Mouse (Mus musculus): ENCODE measurements around the gene Tpst2. TPM values are rescaled to one million over a fixed set of nuclear protein-coding genes. Genes with fewer than 3 reads are reported as not detected.
"Not testable (repeated sequence)": the region's sequence is repeated elsewhere in the genome, so short reads cannot be mapped to it uniquely, and the experiment has no call there.

The Tpst2 gene
- total and polyA plus RNA-seq, 2 experiments, result 27.7 to 35.7 TPM

- Histone ChIP-seq H3K36me3 (ENCODE audit: control insufficient read depth, insufficient read depth, low read length) (peaks cover 9% of the 10 kb centered on the region), H3K79me2 (ENCODE audit: control insufficient read depth, insufficient read depth, low read length) (no peaks in the 10 kb centered on the region), H3K4me3 (ENCODE audit: insufficient read depth, low read depth, low read length) (no peak overlapping the region), H3K27me3 (ENCODE audit: control insufficient read depth, insufficient read depth, low read length) (no peaks in the 10 kb centered on the region), H3K9ac (ENCODE audit: low read depth, low read length) (no peak overlapping the region), H3K4me1 (ENCODE audit: control insufficient read depth, insufficient read depth, low read length) (no peaks in the 10 kb centered on the region), H3K27ac (replicated peaks; ENCODE audit: insufficient read depth, low read depth, low read length) (0 out of 2 replicates have a peak overlapping the region, but pooled peaks have one; percentile 19)
- 41% methylated on average over 5 of the region's 5 CpGs for WGBS
- DNase-seq (ENCODE audit: extremely low read depth, low read depth, low spot score), result no peak
- TF ChIP-seq CTCF (IDR thresholded peaks at IDR 0.05; ENCODE audit: low read depth, low read length) (no peak), POLR2A (IDR thresholded peaks at IDR 0.05; ENCODE audit: extremely low read depth, insufficient read depth, low read length) (no peak)
These were observed 40.8 kb downstream of the Tpst2 start for GRCm38 (mm10) chr5:112317328-112317727.

DNA sequence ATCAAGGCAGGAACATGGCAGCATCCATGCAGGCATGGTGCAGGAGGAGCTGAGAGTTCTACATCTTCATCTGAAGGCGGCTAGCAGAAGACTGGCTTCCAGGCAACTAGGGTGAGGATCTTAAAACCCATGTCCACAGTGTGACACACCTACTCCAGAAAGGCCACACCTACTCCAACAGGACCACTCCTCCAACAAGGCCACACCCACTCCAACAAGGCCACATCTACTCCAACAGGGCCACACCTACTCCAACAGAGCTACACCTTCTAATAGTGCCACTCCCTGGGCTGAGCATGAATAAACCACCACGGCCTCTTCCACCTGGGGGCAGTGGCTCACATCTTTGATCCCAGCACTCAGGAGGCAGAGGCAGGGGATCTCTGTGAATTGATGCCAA, 42.9 kb downstream of the Tpst2 start:
- not testable (repeated sequence) for H3K4me3 ChIP-seq (ENCODE audit: insufficient read depth, low read depth, low read length); H3K36me3 ChIP-seq (ENCODE audit: control insufficient read depth, insufficient read depth, low read length); H3K27me3 ChIP-seq (ENCODE audit: control insufficient read depth, insufficient read depth, low read length); H3K27ac ChIP-seq (replicated peaks; ENCODE audit: insufficient read depth, low read depth, low read length); H3K79me2 ChIP-seq (ENCODE audit: control insufficient read depth, insufficient read depth, low read length); DNase-seq (ENCODE audit: extremely low read depth, low read depth, low spot score); H3K4me1 ChIP-seq (ENCODE audit: control insufficient read depth, insufficient read depth, low read length); H3K9ac ChIP-seq (ENCODE audit: low read depth, low read length)
- 87% methylated on average over 2 of the region's 2 CpGs for WGBS

DNA sequence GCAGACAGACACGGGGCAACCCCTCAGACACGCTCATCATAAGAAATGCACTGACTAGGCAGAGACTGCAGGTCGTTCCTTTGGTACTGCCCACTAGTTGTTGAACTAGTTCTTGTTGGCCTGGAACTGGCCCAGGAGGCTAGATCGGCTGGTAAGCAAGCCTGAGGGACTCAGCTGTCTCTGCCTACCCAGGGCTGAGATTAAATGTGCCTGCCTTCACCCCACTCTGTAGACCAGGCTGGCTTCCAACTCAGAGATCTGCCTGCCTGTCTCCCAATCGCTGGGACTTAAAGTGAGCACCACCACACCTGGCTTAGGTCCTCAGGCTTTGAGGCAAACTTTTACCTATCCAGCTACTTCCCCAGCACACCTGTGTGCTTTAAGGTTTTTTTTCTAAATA, 43.9 kb downstream of the Tpst2 start:
- Histone ChIP-seq H3K4me3 (ENCODE audit: insufficient read depth, low read depth, low read length) (no peak overlapping the region), H3K4me1 (ENCODE audit: control insufficient read depth, insufficient read depth, low read length) (no peaks in the 10 kb centered on the region), H3K27ac (replicated peaks; ENCODE audit: insufficient read depth, low read depth, low read length) (no peak overlapping the region), H3K9ac (ENCODE audit: low read depth, low read length) (no peak overlapping the region), H3K27me3 (ENCODE audit: control insufficient read depth, insufficient read depth, low read length) (no peaks in the 10 kb centered on the region), H3K79me2 (ENCODE audit: control insufficient read depth, insufficient read depth, low read length) (no peaks in the 10 kb centered on the region), H3K36me3 (ENCODE audit: control insufficient read depth, insufficient read depth, low read length) (peaks cover under 1% of the 10 kb centered on the region; the same call in 1 of the 2 replicates)
- WGBS, result 77% methylated on average over 5 of the region's 5 CpGs
- DNase-seq (ENCODE audit: extremely low read depth, low read depth, low spot score), result no peak
- no peak for TF ChIP-seq POLR2A (IDR thresholded peaks at IDR 0.05; ENCODE audit: extremely low read depth, insufficient read depth, low read length)
- no peak for TF ChIP-seq CTCF (IDR thresholded peaks at IDR 0.05; ENCODE audit: low read depth, low read length)

GRCm38 (mm10) chr5:112320936-112321335, 44.4 kb downstream of the Tpst2 start:
- DNase-seq (ENCODE audit: extremely low read depth, low read depth, low spot score), result no peak
- 68% methylated on average over 6 of the region's 6 CpGs for WGBS
- no peaks in the 10 kb centered on the region for H3K79me2 ChIP-seq (ENCODE audit: control insufficient read depth, insufficient read depth, low read length)
- H3K36me3 ChIP-seq (ENCODE audit: control insufficient read depth, insufficient read depth, low read length), result no peaks in the 10 kb centered on the region
- TF ChIP-seq POLR2A (IDR thresholded peaks at IDR 0.05; ENCODE audit: extremely low read depth, insufficient read depth, low read length), result no peak
- no peak for TF ChIP-seq CTCF (IDR thresholded peaks at IDR 0.05; ENCODE audit: low read depth, low read length)
- H3K27me3 ChIP-seq (ENCODE audit: control insufficient read depth, insufficient read depth, low read length), result no peaks in the 10 kb centered on the region
- H3K9ac ChIP-seq (ENCODE audit: low read depth, low read length), result no peak overlapping the region
- H3K4me3 ChIP-seq (ENCODE audit: insufficient read depth, low read depth, low read length), result no peak overlapping the region
- peaks cover 2% of the 10 kb centered on the region; the same call in 1 of the 2 replicates for H3K4me1 ChIP-seq (ENCODE audit: control insufficient read depth, insufficient read depth, low read length)
- H3K27ac ChIP-seq (replicated peaks; ENCODE audit: insufficient read depth, low read depth, low read length), result no peak overlapping the region

GRCm38 (mm10) chr5:112321376-112321775, 44.9 kb downstream of the Tpst2 start:
- DNase-seq (ENCODE audit: extremely low read depth, low read depth, low spot score), result no peak
- peaks cover 2% of the 10 kb centered on the region; the same call in 1 of the 2 replicates for H3K4me1 ChIP-seq (ENCODE audit: control insufficient read depth, insufficient read depth, low read length)
- TF ChIP-seq CTCF (IDR thresholded peaks at IDR 0.05; ENCODE audit: low read depth, low read length), result no peak
- no peak for TF ChIP-seq POLR2A (IDR thresholded peaks at IDR 0.05; ENCODE audit: extremely low read depth, insufficient read depth, low read length)
- no peak overlapping the region for H3K27ac ChIP-seq (replicated peaks; ENCODE audit: insufficient read depth, low read depth, low read length)
- H3K36me3 ChIP-seq (ENCODE audit: control insufficient read depth, insufficient read depth, low read length), result no peaks in the 10 kb centered on the region
- no peak overlapping the region for H3K4me3 ChIP-seq (ENCODE audit: insufficient read depth, low read depth, low read length)
- WGBS, result 80% methylated on average over 4 of the region's 4 CpGs
- no peak overlapping the region for H3K9ac ChIP-seq (ENCODE audit: low read depth, low read length)
- H3K79me2 ChIP-seq (ENCODE audit: control insufficient read depth, insufficient read depth, low read length), result peaks cover 2% of the 10 kb centered on the region; the same call in 1 of the 2 replicates
- H3K27me3 ChIP-seq (ENCODE audit: control insufficient read depth, insufficient read depth, low read length), result no peaks in the 10 kb centered on the region

GRCm38 (mm10) chr5:112323246-112323645, 46.8 kb downstream of the Tpst2 start:
- no peaks in the 10 kb centered on the region for H3K27me3 ChIP-seq (ENCODE audit: control insufficient read depth, insufficient read depth, low read length)
- no peak overlapping the region for H3K4me3 ChIP-seq (ENCODE audit: insufficient read depth, low read depth, low read length)
- no peak overlapping the region for H3K27ac ChIP-seq (replicated peaks; ENCODE audit: insufficient read depth, low read depth, low read length)
- H3K79me2 ChIP-seq (ENCODE audit: control insufficient read depth, insufficient read depth, low read length), result peaks cover 9% of the 10 kb centered on the region; the same call in 1 of the 2 replicates
- WGBS, result 88% methylated on average over 6 of the region's 6 CpGs
- TF ChIP-seq POLR2A (IDR thresholded peaks at IDR 0.05; ENCODE audit: extremely low read depth, insufficient read depth, low read length) (no peak), CTCF (IDR thresholded peaks at IDR 0.05; ENCODE audit: low read depth, low read length) (no peak)
- no peaks in the 10 kb centered on the region for H3K36me3 ChIP-seq (ENCODE audit: control insufficient read depth, insufficient read depth, low read length)
- H3K4me1 ChIP-seq (ENCODE audit: control insufficient read depth, insufficient read depth, low read length), result peaks cover 5% of the 10 kb centered on the region
- DNase-seq (ENCODE audit: extremely low read depth, low read depth, low spot score), result no peak
- no peak overlapping the region for H3K9ac ChIP-seq (ENCODE audit: low read depth, low read length)

Measured in liver, adult 2 months (tissue).